Mouse (Mus musculus): ENCODE results near the gene Dnaic2. TPM values are rescaled to one million over a fixed set of nuclear protein-coding genes. Genes with fewer than 3 reads are reported as not detected.

Dnaic2 gene
- polyA plus RNA-seq, 1 experiment from 2014 or later, result 1.9 TPM

DNA sequence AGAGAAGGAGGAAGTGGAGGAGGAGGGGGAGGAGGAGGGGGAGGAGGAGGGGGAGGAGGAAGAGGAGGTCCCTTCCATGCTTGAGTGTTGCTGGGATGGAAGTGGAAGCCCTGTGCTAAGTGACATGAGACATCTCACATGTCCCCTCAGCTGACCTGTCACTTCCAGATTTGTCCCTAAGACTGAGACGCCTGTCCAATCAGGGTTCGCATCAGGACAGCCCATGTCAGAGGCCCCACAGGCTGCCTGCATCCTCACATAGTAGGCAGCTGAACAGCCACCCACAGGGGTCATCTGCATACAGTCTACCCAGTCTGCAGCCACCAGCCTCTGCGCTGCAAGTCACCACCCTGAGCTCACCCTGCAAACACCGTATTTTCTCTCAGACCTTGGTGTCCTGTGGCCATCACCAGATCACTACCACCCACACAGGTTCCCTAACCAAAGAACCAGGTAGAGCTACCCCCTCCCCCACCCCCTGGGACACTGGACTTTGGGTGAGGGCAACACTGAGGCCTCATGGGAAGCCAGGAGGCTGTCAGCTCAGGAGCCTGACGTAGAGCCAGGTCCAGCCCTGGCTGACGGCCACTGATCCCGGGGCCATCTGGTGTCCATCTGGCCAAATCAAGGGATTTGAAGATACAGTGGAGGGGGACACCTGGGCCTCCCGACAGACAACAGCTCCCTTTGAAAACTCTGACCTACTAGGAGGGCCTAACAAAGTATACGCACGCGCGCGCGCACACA lies 42.4 kb upstream of the Dnaic2 start:
- Histone ChIP-seq H3K9me3 (ENCODE audit: control insufficient read depth, low read length) (no peaks in the 10 kb centered on the region), H3K9ac (replicated peaks; ENCODE audit: low read length) (no peak overlapping the region), H3K27ac (replicated peaks; ENCODE audit: low read depth, low read length) (no peak overlapping the region), H3K4me2 (ENCODE audit: low read length) (no peak overlapping the region), H3K27me3 (ENCODE audit: control insufficient read depth, insufficient read depth, low read length) (no peaks in the 10 kb centered on the region), H3K4me3 (replicated peaks; ENCODE audit: low read depth, low read length) (no peak overlapping the region), H3K4me1 (ENCODE audit: control insufficient read depth, insufficient read depth, low read length) (0 out of 2 replicates have a peak, but pooled peaks cover 3% of the 10 kb centered on the region), H3K36me3 (ENCODE audit: control insufficient read depth, insufficient read depth, low read length) (no peaks in the 10 kb centered on the region)
- ATAC-seq (ENCODE audit: low FRiP score, low TSS enrichment), result no peak
- DNase-seq, result no peak
- WGBS, result 74% methylated on average over 14 of the region's 14 CpGs

DNA sequence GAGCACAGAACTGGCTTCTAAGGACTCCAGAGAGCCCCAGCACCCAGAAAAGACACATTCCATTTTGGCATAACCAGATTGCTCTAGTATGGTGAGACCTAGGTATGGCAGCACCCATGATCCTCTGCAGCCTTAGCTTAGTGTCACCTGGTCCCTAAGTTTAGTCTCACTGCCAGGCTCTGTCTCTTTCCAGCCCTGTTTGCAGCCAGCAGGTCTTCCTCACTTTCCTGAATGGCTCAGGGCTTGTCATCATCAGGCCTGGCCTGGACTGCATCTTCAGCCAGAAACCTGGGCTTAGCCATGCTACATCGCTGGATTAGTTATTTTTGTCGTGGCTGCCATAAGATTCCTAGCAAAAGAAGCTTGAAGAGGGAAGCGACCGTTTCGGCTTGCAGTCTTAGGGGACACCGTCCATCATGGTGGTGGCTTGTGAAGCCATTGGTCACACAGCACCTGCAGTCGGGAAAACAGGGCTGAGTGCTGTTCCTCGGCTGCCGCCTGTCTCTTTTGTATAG lies 41.6 kb upstream of the Dnaic2 start:
- ATAC-seq (ENCODE audit: low FRiP score, low TSS enrichment), result no peak
- WGBS, result 74% methylated on average over 9 of the region's 9 CpGs
- no peak overlapping the region for H3K27ac ChIP-seq (replicated peaks; ENCODE audit: low read depth, low read length)

DNA sequence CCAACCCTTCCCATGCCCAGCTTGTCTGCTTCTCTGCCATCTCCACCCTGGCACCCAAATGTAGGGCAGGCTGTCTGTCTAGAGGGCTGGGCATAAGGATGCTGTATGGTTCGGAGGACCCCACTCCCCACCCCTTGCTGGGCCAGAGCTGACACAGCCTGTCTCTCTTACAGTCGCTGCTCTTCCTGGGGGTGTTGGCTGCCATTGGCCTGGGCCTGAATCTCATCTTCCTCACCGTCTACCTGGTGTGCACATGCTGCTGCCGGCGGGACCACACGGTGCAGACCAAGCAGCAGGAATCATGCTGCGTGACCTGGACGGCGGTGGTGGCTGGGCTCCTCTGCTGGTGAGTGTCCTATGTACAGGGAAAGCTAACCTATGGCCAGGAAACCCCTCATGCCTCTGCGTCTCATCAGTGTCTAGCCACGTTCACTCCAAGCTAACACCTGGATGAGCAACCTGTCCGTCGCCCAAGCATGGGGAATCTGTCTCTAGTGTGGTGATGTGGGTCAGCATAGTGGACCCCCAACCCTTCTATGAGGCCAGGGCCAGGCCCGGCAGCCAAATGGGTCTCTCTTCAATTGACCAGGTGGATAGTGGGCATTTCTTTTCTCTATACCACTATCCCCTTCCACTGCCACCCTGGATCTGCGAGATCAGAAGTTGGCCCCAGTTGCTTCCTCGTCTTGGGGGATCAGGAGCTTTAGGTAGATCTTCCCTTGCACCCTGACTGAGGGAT lies 40.8 kb upstream of the Dnaic2 start:
- Histone ChIP-seq H3K36me3 (ENCODE audit: control insufficient read depth, insufficient read depth, low read length) (no peaks in the 10 kb centered on the region), H3K27ac (replicated peaks; ENCODE audit: low read depth, low read length) (no peak overlapping the region), H3K4me3 (replicated peaks; ENCODE audit: low read depth, low read length) (no peak overlapping the region), H3K9me3 (ENCODE audit: control insufficient read depth, low read length) (no peaks in the 10 kb centered on the region), H3K9ac (replicated peaks; ENCODE audit: low read length) (no peak overlapping the region), H3K4me1 (ENCODE audit: control insufficient read depth, insufficient read depth, low read length) (no peaks in the 10 kb centered on the region), H3K4me2 (ENCODE audit: low read length) (no peak overlapping the region), H3K27me3 (ENCODE audit: control insufficient read depth, insufficient read depth, low read length) (no peaks in the 10 kb centered on the region)
- ATAC-seq (ENCODE audit: low FRiP score, low TSS enrichment) (no peak), DNase-seq (no peak)
- 94% methylated on average over 16 of the region's 16 CpGs for WGBS

More for the DNA sequence above, 41.6 kb upstream of the Dnaic2 start:
- no peak overlapping the region for H3K4me2 ChIP-seq (ENCODE audit: low read length)
- no peak overlapping the region for H3K4me3 ChIP-seq (replicated peaks; ENCODE audit: low read depth, low read length)
- no peaks in the 10 kb centered on the region for H3K36me3 ChIP-seq (ENCODE audit: control insufficient read depth, insufficient read depth, low read length)
- H3K9me3 ChIP-seq (ENCODE audit: control insufficient read depth, low read length), result no peaks in the 10 kb centered on the region
- DNase-seq, result no peak
- no peak overlapping the region for H3K9ac ChIP-seq (replicated peaks; ENCODE audit: low read length)
- no peaks in the 10 kb centered on the region for H3K27me3 ChIP-seq (ENCODE audit: control insufficient read depth, insufficient read depth, low read length)
- H3K4me1 ChIP-seq (ENCODE audit: control insufficient read depth, insufficient read depth, low read length), result no peaks in the 10 kb centered on the region

DNA sequence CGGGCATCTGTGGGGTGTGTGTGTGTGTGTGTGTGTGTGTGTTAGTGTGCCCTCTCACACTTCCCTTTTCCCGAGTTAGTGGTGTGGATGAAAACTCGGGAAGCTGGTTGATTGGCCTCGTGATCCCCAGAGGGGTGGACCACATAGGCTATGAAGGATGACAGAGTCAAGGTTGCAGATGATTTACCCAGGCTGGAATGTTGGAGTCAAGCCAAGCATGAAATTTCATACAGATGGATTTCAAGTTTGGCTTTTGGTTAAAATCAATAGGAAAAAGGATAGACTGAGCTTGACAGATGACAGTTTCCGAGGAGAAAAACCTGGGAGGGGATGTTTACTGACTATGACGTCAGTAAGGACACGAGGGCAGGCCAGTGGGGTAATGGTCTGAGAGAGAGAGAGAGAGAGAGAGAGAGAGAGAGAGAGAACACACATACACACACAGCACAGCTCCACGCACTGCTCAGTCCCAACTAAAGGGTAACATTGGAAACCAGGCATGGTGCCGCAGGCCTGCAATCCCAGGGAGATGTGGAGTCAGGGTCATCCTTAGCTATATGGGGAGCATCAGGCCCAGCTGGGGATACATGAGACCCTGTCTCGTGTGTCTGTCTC lies 39.5 kb upstream of the Dnaic2 start:
- ATAC-seq (ENCODE audit: low FRiP score, low TSS enrichment) (no peak), DNase-seq (no peak)
- no peak overlapping the region for H3K9ac ChIP-seq (replicated peaks; ENCODE audit: low read length)
- H3K36me3 ChIP-seq (ENCODE audit: control insufficient read depth, insufficient read depth, low read length), result no peaks in the 10 kb centered on the region
- WGBS, result 62% methylated on average over 10 of the region's 10 CpGs
- H3K4me1 ChIP-seq (ENCODE audit: control insufficient read depth, insufficient read depth, low read length), result no peaks in the 10 kb centered on the region
- H3K4me2 ChIP-seq (ENCODE audit: low read length), result no peak overlapping the region
- H3K9me3 ChIP-seq (ENCODE audit: control insufficient read depth, low read length), result no peaks in the 10 kb centered on the region
- no peak overlapping the region for H3K4me3 ChIP-seq (replicated peaks; ENCODE audit: low read depth, low read length)
- no peaks in the 10 kb centered on the region for H3K27me3 ChIP-seq (ENCODE audit: control insufficient read depth, insufficient read depth, low read length)
- no peak overlapping the region for H3K27ac ChIP-seq (replicated peaks; ENCODE audit: low read depth, low read length)

DNA sequence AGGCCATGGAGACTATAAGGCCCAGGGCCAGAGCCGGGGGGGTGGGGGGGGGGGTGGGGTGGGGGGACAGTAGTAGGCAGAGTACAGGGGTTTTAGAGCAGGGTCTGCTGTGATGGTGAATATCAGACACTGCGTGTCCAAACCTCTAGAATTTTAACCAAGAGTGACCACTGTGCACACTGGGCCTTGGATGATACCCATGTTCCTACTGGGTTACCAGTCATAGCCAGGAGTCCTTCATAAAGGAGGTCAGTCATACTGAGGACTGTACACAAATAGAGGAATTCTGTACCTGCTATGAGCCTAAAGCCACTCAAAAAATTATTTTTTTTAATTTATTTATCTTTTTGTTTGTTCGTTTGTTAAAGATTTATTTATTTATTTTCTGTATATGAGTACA lies 38.5 kb upstream of the Dnaic2 start:
- no peaks in the 10 kb centered on the region for H3K4me1 ChIP-seq (ENCODE audit: control insufficient read depth, insufficient read depth, low read length)
- no peaks in the 10 kb centered on the region for H3K36me3 ChIP-seq (ENCODE audit: control insufficient read depth, insufficient read depth, low read length)
- H3K27me3 ChIP-seq (ENCODE audit: control insufficient read depth, insufficient read depth, low read length), result no peaks in the 10 kb centered on the region
- no peak for DNase-seq
- no peaks in the 10 kb centered on the region for H3K9me3 ChIP-seq (ENCODE audit: control insufficient read depth, low read length)
- ATAC-seq (ENCODE audit: low FRiP score, low TSS enrichment), result no peak
- H3K27ac ChIP-seq (replicated peaks; ENCODE audit: low read depth, low read length), result no peak overlapping the region
- no peak overlapping the region for H3K4me2 ChIP-seq (ENCODE audit: low read length)
- no peak overlapping the region for H3K9ac ChIP-seq (replicated peaks; ENCODE audit: low read length)
- H3K4me3 ChIP-seq (replicated peaks; ENCODE audit: low read depth, low read length), result no peak overlapping the region
- 95% methylated on average over 2 of the region's 3 CpGs for WGBS

DNA sequence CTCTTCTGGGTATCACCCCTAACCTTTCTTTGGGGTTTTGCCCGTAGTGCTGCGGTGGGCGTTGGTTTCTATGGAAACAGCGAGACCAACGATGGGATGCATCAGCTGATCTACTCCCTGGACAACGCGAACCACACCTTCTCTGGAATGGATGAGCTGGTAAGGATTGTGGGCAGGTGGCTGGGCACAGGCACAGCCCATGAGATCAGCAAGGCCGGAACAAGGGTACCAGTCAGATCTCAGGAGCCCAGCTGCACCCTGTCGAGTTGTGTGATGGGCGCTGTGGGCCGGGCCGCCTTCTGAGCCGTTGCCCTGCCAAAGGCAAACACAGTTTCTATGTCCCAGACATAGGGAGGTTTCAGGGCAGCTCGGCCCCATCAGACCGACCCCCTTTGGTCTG lies 37.0 kb upstream of the Dnaic2 start:
- WGBS, result 88% methylated on average over 15 of the region's 15 CpGs
- H3K27me3 ChIP-seq (ENCODE audit: control insufficient read depth, insufficient read depth, low read length), result no peaks in the 10 kb centered on the region
- H3K4me3 ChIP-seq (replicated peaks; ENCODE audit: low read depth, low read length), result no peak overlapping the region
- no peak overlapping the region for H3K4me2 ChIP-seq (ENCODE audit: low read length)
- no peak overlapping the region for H3K9ac ChIP-seq (replicated peaks; ENCODE audit: low read length)
- no peaks in the 10 kb centered on the region for H3K4me1 ChIP-seq (ENCODE audit: control insufficient read depth, insufficient read depth, low read length)
- DNase-seq, result no peak
- H3K36me3 ChIP-seq (ENCODE audit: control insufficient read depth, insufficient read depth, low read length), result no peaks in the 10 kb centered on the region
- no peak for ATAC-seq (ENCODE audit: low FRiP score, low TSS enrichment)
- no peaks in the 10 kb centered on the region for H3K9me3 ChIP-seq (ENCODE audit: control insufficient read depth, low read length)
- no peak overlapping the region for H3K27ac ChIP-seq (replicated peaks; ENCODE audit: low read depth, low read length)

DNA sequence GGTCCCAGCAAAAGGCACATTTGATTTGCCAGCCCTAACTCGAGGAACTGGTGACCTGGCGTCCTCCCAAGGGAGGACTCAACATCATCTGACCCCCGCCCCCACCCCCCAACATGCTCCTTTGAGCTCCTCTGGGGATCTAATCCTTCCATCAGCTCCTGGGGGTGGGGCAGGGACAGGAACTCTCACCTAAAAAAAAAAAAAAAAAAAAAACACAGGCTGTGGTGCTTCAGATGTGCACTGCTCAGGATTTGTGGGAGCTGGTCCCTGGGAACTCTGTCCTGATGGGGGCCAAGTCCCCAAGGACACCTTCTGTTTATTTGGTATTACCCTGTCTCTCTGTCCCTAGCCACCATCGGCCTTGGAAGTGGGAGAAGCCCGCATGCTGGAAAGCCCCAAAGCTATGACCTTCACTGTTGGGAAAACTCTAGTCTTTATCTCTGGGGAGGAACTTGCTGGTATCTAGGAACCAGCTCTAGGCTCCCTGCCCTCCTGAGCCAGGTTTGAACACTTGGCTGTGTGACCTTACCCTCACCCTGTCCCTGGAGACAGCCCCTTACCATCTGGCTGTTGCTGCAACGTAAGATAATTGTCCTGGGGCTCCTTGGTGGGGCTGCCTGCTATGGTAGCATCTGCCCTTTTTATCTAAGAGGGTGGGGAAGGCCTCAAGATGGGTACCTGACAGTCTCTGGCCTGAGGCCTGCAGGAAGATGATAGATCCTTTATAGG lies 35.6 kb upstream of the Dnaic2 start:
- no peaks in the 10 kb centered on the region for H3K36me3 ChIP-seq (ENCODE audit: control insufficient read depth, insufficient read depth, low read length)
- H3K9me3 ChIP-seq (ENCODE audit: control insufficient read depth, low read length), result no peaks in the 10 kb centered on the region
- 66% methylated on average over 6 of the region's 6 CpGs for WGBS
- no peak for DNase-seq
- no peaks in the 10 kb centered on the region for H3K4me1 ChIP-seq (ENCODE audit: control insufficient read depth, insufficient read depth, low read length)
- no peaks in the 10 kb centered on the region for H3K27me3 ChIP-seq (ENCODE audit: control insufficient read depth, insufficient read depth, low read length)
- no peak overlapping the region for H3K27ac ChIP-seq (replicated peaks; ENCODE audit: low read depth, low read length)
- H3K4me3 ChIP-seq (replicated peaks; ENCODE audit: low read depth, low read length), result no peak overlapping the region
- ATAC-seq (ENCODE audit: low FRiP score, low TSS enrichment), result no peak
- H3K4me2 ChIP-seq (ENCODE audit: low read length), result no peak overlapping the region
- no peak overlapping the region for H3K9ac ChIP-seq (replicated peaks; ENCODE audit: low read length)

DNA sequence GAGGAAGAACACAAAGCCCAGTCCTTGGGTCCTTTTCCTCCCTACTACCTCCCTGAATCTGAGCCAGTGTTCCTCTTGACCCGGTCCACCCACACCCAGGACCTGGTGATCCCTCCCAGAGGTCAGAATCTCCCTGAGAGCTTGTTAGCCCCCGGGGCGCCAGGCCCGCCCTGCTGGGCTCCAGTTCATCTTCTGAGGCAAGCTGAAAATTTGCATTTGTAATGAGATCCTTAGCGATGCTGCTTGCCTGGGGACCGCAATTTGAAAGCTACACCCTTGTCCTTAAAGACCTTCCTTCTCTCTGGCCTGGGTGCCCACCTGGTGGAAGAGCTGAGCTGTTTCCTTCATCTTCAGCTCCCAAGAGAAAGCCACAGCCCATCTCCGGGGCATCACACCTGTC lies 34.6 kb upstream of the Dnaic2 start:
- Histone ChIP-seq H3K9ac (replicated peaks; ENCODE audit: low read length) (no peak overlapping the region), H3K27ac (replicated peaks; ENCODE audit: low read depth, low read length) (no peak overlapping the region), H3K4me2 (ENCODE audit: low read length) (no peak overlapping the region), H3K9me3 (ENCODE audit: control insufficient read depth, low read length) (no peaks in the 10 kb centered on the region), H3K4me3 (replicated peaks; ENCODE audit: low read depth, low read length) (no peak overlapping the region), H3K4me1 (ENCODE audit: control insufficient read depth, insufficient read depth, low read length) (no peaks in the 10 kb centered on the region), H3K27me3 (ENCODE audit: control insufficient read depth, insufficient read depth, low read length) (no peaks in the 10 kb centered on the region), H3K36me3 (ENCODE audit: control insufficient read depth, insufficient read depth, low read length) (no peaks in the 10 kb centered on the region)
- ATAC-seq (ENCODE audit: low FRiP score, low TSS enrichment), result no peak
- no peak for DNase-seq
- WGBS, result 40% methylated on average over 7 of the region's 7 CpGs

Measured in midbrain, embryonic 14.5 days (tissue).